Mouse (Mus musculus) neural tube, embryonic 11.5 days (tissue): ENCODE data around the gene Vpreb3. TPM values are rescaled to one million over a fixed set of nuclear protein-coding genes. Genes with fewer than 3 reads are reported as not detected.

Source experiments
- ATAC-seq: fragments of 200-750 bp; cut with Nextera tagmentation; 2 replicates; pipeline ENCODE4 v1.8.0; 2017; ENCODE audit warnings: moderate number of reproducible peaks, mild to moderate bottlenecking, moderate TSS enrichment, moderate library complexity; ENCODE audit not compliant: insufficient read depth, low FRiP score, low TSS enrichment
- DNase-seq: peaks from one replicate; pipeline ENCODE4 v3.0.0-alpha.2; 2015; ENCODE audit warnings: low spot score
- H3K27ac ChIP-seq: fragments of 300-500 bp; sonication (generic); 2 replicates; pipeline ENCODE4 v1.5.1; 2014; ENCODE audit warnings: low read depth, mild to moderate bottlenecking, low read length
- H3K27me3 ChIP-seq: fragments of 300-500 bp; sonication (generic); 2 replicates; pipeline ENCODE4 v1.6.1; 2014; ENCODE audit warnings: mild to moderate bottlenecking, low read length, mixed read lengths; ENCODE audit not compliant: control insufficient read depth, insufficient read depth
- H3K36me3 ChIP-seq: fragments of 300-500 bp; sonication (generic); 2 replicates; pipeline ENCODE4 v1.6.1; 2014; ENCODE audit warnings: mild to moderate bottlenecking, low read length, moderate library complexity, mixed read lengths; ENCODE audit not compliant: control insufficient read depth, insufficient read depth
- H3K4me1 ChIP-seq: fragments of 300-500 bp; sonication (generic); 2 replicates; pipeline ENCODE4 v1.6.1; 2014; ENCODE audit warnings: low read length, mixed read lengths; ENCODE audit not compliant: control insufficient read depth, insufficient read depth
- H3K4me2 ChIP-seq: fragments of 300-500 bp; sonication (generic); 2 replicates; pipeline ENCODE4 v1.6.1; 2014; ENCODE audit warnings: low read depth, mild to moderate bottlenecking, moderate library complexity
- H3K4me3 ChIP-seq: fragments of 300-500 bp; sonication (generic); 2 replicates; pipeline ENCODE4 v1.5.1; 2014; ENCODE audit warnings: low read depth, low read length
- H3K9ac ChIP-seq: fragments of 300-500 bp; sonication (generic); 2 replicates; pipeline ENCODE4 v1.6.1; 2014; ENCODE audit warnings: mild to moderate bottlenecking, low read length
- H3K9me3 ChIP-seq: fragments of 300-500 bp; sonication (generic); 2 replicates; pipeline ENCODE4 v1.6.1; 2016; ENCODE audit warnings: low read length; ENCODE audit not compliant: control insufficient read depth
- WGBS: fragments of 180-500 bp; shearing (Covaris S2); extraction: QIAGEN DNeasy Blood & Tissue Kit; methylation state at CpG from one replicate; pipeline ENCODE4 v1.1.7; 2014; 5-methylcytosine and 5-hydroxymethylcytosine counted together
- polyA plus RNA-seq: library from polyadenylated mRNA; unstranded; fragments of >200 nt; fragmentation: Nextera tagmentation; extraction: Ambion mirVana; gene quantifications from 2 replicates; pipeline ENCODE4 v1.2.1, GENCODE M21; 2014

Vpreb3 gene
- polyA plus RNA-seq, 1 experiment from 2014 or later, result 0.53 TPM

- Histone ChIP-seq H3K9me3 (no peaks in the 10 kb centered on the region), H3K36me3 (no peaks in the 10 kb centered on the region), H3K4me2 (peak overlapping the region; percentile 79), H3K27ac (peak overlapping the region; percentile 92), H3K27me3 (no peaks in the 10 kb centered on the region), H3K9ac (peak overlapping the region; percentile 96), H3K4me3 (peak overlapping the region; percentile 85), H3K4me1 (peaks cover 18% of the 10 kb centered on the region)
- WGBS, result 5% methylated on average over 22 of the region's 22 CpGs
- DNase-seq (no peak), ATAC-seq (peak; percentile 24; the same call in 1 of the 2 replicates)
These were observed 20.9 kb upstream of the Vpreb3 start for GRCm38 (mm10) chr10:75921726-75922560.

GRCm38 (mm10) chr10:75924324-75924723 lies 18.5 kb upstream of the Vpreb3 start:
- DNase-seq (no peak), ATAC-seq (no peak)
- Histone ChIP-seq H3K4me1 (peaks cover 11% of the 10 kb centered on the region), H3K4me2 (no peak overlapping the region), H3K4me3 (no peak overlapping the region), H3K9me3 (no peaks in the 10 kb centered on the region), H3K27me3 (no peaks in the 10 kb centered on the region), H3K36me3 (no peaks in the 10 kb centered on the region), H3K27ac (no peak overlapping the region), H3K9ac (no peak overlapping the region)
- WGBS, result 65% methylated on average over 2 of the region's 2 CpGs

- Histone ChIP-seq H3K9me3 (no peaks in the 10 kb centered on the region), H3K36me3 (no peaks in the 10 kb centered on the region), H3K9ac (no peak overlapping the region), H3K27me3 (peaks cover 3% of the 10 kb centered on the region), H3K27ac (no peak overlapping the region), H3K4me2 (no peak overlapping the region), H3K4me3 (no peak overlapping the region), H3K4me1 (peaks cover 8% of the 10 kb centered on the region)
- no peak for ATAC-seq
- 74% methylated on average over 13 of the region's 13 CpGs for WGBS
- no peak for DNase-seq
These were observed 16.5 kb upstream of the Vpreb3 start for GRCm38 (mm10) chr10:75926396-75926795.

DNA sequence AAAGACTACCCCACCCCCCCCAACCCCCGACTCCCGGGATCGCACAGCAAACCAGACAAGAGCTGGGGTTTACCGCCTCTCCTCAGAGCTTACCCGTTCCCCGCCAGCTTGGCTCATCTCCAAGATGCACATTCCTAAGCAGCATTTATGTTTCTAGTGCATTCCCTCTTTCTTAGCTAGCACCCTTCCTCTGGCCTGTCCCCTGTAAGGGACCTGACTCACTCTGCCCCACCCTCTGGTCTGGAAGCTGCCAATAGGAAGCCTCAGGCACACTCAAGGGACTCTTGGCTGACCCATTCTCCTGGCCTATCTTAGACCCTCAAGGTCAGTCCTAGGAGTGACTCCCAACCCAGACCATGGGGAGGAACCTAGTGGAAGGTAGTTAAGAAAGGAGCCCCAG lies 12.6 kb upstream of the Vpreb3 start:
- 45% methylated on average over 6 of the region's 6 CpGs for WGBS
- no peak overlapping the region for H3K9ac ChIP-seq
- ATAC-seq, result no peak
- H3K27me3 ChIP-seq, result peaks cover 9% of the 10 kb centered on the region
- no peaks in the 10 kb centered on the region for H3K36me3 ChIP-seq
- H3K4me1 ChIP-seq, result peaks cover 13% of the 10 kb centered on the region
- no peaks in the 10 kb centered on the region for H3K9me3 ChIP-seq
- no peak overlapping the region for H3K4me3 ChIP-seq
- DNase-seq, result no peak
- H3K4me2 ChIP-seq, result no peak overlapping the region
- H3K27ac ChIP-seq, result no peak overlapping the region

GRCm38 (mm10) chr10:75931311-75931710 lies 11.5 kb upstream of the Vpreb3 start:
- H3K4me2 ChIP-seq, result peak overlapping the region; percentile 89
- DNase-seq (no peak), ATAC-seq (no peak)
- peak overlapping the region; percentile 79 for H3K9ac ChIP-seq
- peaks cover 17% of the 10 kb centered on the region for H3K4me1 ChIP-seq
- no peaks in the 10 kb centered on the region for H3K9me3 ChIP-seq
- H3K4me3 ChIP-seq, result peak overlapping the region; percentile 45; the same call in 1 of the 2 replicates
- H3K36me3 ChIP-seq, result no peaks in the 10 kb centered on the region
- 22% methylated on average over 7 of the region's 7 CpGs for WGBS
- no peak overlapping the region for H3K27ac ChIP-seq
- peaks cover 16% of the 10 kb centered on the region for H3K27me3 ChIP-seq

GRCm38 (mm10) chr10:75932081-75932678 lies 10.7 kb upstream of the Vpreb3 start:
- Histone ChIP-seq H3K9me3 (no peaks in the 10 kb centered on the region), H3K9ac (peak overlapping the region; percentile 79), H3K27ac (no peak overlapping the region), H3K36me3 (no peaks in the 10 kb centered on the region), H3K4me1 (peaks cover 17% of the 10 kb centered on the region), H3K4me3 (peak overlapping the region; percentile 45), H3K27me3 (peaks cover 24% of the 10 kb centered on the region), H3K4me2 (peak overlapping the region; percentile 89)
- peak; percentile 76 for DNase-seq
- ATAC-seq, result peak; percentile 72
- WGBS, result under 1% methylated on average over 36 of the region's 44 CpGs

- WGBS, result 27% methylated on average over 6 of the region's 6 CpGs
- H3K27ac ChIP-seq, result no peak within 1 kb of the TSS
- H3K9ac ChIP-seq, result peak within 1 kb of the TSS; percentile 79
- H3K9me3 ChIP-seq, result no peaks in the 10 kb centered on the region
- ATAC-seq (no peak), DNase-seq (no peak)
- H3K4me2 ChIP-seq, result peak within 1 kb of the TSS; percentile 89
- peak within 1 kb of the TSS; percentile 45 for H3K4me3 ChIP-seq
- peaks cover 17% of the 10 kb centered on the region for H3K4me1 ChIP-seq
- no peaks in the 10 kb centered on the region for H3K36me3 ChIP-seq
- H3K27me3 ChIP-seq, result peaks cover 25% of the 10 kb centered on the region
These were observed 10.0 kb upstream of the Vpreb3 start, which contains the start of gene Chchd10 for GRCm38 (mm10) chr10:75932891-75933290. Chchd10 (plus strand) TSS chr10:75933130.

GRCm38 (mm10) chr10:75934991-75935390 lies 7.9 kb upstream of the Vpreb3 start:
- Histone ChIP-seq H3K27me3 (peaks cover 25% of the 10 kb centered on the region), H3K4me1 (peaks cover 17% of the 10 kb centered on the region), H3K4me2 (peak overlapping the region; percentile 97), H3K9ac (no peak overlapping the region), H3K4me3 (peak overlapping the region; percentile 48), H3K27ac (no peak overlapping the region), H3K36me3 (no peaks in the 10 kb centered on the region), H3K9me3 (no peaks in the 10 kb centered on the region)
- no peak for DNase-seq
- no peak for ATAC-seq
- WGBS, result 58% methylated on average over 1 of the region's 1 CpGs
